Mouse (Mus musculus) frontal cortex, adult 2 months (tissue): Measurements from ENCODE around the gene Bcas3. TPM values are rescaled to one million over a fixed set of nuclear protein-coding genes. Genes with fewer than 3 reads are reported as not detected.
"Not testable (repeated sequence)": the region's sequence is repeated elsewhere in the genome, so short reads cannot be mapped to it uniquely, and the experiment has no call there.

Experiments
- DNase-seq, 2 experiments: peaks; one replicate each; pipeline ENCODE4 v3.0.0; 2022; ENCODE audit warnings: low spot score in 1 of 2; ENCODE audit errors: extremely low spot score in 1 of 2
- polyA plus RNA-seq: library from polyadenylated mRNA; depleted of rRNA; stranded (reverse); fragments of >200 nt; gene quantifications from 2 replicates; pipeline ENCODE4 v1.2.3, GENCODE M21; 2012

Gene Bcas3
- polyA plus RNA-seq, 1 experiment = 47.9 TPM

DNA sequence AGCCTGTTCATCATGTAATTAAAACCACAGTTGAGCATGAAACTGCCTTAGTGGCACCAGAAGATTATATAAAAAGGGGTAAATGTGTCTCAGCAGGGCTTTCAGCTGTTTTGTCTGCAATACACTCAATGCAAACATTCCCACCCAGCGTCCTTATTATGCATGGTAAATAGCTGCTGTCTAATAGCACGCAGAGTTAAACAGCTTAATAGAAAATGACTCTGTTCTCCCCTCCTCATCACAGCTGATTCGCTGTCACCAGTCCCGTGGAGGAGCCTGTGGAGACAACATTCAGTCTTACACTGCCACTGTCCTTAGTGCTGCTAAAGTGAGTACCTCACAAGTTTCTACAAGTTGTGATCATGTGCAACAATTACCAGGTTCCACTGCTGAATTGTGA is 117.5 kb downstream of the Bcas3 start:
- no peak for DNase-seq

DNA sequence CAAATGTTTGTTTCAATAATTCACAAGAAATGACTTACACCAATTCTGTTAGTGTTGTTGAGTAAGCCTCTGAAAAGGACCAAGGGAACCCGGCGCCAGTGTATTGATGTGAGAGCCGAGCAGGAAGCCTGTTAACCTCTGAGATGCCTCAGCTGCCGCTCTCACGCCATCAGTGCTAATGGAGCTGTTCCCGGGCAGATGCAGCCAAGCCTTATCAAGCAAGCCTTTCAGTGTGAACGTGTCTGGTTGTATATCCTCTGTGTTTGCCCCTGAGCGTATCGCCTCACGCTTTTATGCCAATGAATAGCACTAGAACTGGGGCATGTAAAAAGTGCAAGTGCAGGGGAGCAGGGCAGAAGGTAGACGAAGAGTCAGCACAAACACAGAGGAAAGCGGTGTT is 121.4 kb downstream of the Bcas3 start:
- no peak for DNase-seq

DNA sequence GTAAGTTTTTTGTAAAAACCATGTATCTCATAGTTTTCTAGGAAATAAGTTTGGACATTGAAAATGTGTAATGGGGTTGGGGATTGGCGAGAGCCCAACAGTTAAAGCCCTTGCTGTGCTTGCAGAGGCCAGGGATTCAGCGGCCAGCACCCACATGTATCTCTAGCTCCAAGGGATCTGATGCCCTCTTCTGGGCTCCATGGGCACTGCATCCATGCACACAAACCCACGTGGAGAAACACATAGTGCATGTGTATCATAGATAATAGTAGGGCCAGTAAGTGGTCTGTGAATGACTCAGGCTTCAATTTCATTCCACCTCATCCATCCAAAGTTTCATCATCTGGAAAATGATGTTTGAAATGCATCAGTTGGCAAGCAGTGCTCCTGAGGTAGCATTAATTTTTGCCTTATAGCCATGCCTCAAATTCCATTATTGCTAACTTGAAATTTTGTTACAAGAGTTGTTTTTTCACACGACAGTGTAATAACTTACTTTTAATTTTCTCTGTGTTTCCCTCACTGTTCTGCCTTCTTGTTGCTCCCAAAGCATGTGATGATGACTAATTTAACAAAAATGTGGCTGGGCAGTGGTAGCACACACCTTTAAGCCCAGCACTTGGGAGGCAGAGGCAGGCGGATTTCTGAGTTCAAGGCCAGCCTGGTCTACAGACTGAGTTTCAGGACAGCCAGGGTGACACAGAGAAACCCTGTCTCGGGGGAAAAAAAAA is 129.9 kb downstream of the Bcas3 start:
- DNase-seq = no peak

DNA sequence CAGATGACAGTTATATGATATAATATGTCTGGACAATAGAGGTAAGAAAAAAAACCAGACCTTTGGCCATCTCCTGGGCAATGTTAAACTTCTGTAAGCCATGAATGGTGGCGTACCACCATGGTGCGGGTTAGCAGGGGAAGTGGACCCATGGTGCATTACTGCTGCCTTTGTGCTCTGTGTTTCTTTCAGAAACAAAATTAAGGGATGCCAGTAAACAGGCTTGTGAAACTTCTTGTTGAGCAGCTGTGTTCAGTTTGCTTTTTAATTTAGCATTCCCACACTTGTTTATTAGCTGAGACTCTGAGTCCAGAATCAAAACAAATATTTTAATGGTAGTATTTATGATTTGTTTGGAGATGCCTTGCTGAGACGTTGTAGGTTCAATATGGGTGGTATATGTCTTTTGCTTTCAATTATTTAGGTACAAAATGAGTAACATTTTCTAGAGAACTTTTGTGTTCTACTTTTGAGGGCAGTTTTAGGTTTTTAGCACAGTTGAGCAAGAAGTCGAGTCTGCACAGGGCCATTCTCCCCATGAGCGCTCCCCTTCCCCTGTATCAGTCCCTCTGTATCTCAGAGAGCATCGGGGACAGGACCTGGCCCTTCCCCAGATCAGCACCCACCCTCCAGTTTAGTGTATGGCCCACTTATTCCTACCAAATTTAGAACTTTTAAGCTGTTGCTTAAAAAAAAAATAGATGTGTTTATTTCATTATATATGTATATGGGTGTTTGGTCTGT is 132.4 kb downstream of the Bcas3 start:
- DNase-seq = no peak

DNA sequence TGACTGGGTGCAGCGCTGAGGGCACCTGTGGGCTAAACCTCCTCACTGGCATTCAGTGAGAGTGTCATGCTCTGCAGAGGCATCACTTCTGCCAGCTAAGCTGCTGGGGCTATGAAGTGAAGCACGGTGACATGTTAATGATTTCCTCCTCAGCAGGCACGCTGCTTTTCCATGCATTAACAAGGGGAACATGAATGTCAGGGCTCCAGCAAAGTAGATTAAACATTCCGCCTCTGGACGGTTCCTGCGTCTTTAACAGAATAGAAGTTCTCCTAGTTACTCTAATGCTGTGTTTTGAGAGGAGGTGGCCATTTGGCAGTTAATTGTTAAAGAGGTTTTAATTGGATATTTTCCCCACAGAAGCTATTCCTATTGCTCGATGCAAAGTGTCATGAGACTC is 134.5 kb downstream of the Bcas3 start:
- DNase-seq = no peak

DNA sequence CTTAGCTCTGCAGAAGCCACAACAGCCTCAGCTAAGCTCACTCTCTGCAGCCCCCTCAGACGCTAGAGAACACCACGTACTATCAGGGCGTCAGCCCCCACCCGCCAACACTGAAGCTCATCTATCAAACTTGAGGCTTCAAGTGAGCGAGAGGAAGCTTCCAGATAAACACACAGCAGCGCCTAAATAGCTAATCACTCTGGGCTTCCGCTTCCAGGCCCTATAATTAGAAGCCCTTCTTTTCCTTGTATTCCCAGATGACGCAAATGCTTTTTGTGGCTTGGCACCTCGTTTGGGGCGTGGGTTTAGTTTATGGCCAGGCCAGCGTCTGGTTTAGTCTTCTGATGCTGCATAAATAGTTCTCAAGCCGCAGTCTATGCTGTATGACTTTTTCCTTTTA is 139.3 kb downstream of the Bcas3 start:
- peak; percentile 70 to 83 for DNase-seq

DNA sequence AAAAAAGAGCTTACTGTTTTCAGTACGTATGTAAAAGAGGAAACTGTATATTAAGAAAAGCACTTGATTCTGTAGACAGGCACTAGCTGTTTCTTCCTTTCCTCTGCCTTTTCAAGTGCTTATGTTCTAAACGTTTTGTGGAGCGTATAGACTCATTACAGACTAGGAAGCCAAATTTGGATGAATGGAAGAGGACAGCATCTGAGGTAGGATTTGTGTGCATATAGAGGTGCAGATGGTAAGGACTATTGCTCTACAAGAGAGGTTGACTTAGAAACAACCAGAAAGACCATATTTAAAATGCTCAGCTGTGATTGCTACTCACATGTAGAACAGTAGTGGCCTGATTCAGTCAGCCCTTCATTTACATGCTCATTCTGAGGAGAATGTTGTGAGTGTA is 139.7 kb downstream of the Bcas3 start:
- peak in 1 of 2 experiments; percentile 23 for DNase-seq

DNA sequence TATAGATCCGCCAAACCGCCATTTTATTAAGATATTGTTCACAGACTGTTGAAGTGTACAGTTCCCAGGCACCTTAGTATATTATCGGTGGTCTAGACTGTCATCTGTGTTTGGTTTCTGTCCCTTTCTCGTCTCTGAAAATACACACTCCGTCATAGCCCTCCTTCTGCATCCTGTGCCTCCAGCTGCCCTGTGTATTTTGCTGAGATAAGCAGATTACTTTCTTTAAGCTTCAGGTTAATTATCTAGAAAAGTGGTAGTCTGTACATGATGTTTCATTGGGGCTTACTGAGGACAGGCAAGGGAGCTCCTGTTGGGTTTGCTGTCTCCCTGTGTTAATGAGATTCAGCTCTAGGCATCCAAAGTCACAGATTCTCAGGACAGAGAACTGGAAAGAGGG is 146.6 kb downstream of the Bcas3 start:
- no peak for DNase-seq

DNA sequence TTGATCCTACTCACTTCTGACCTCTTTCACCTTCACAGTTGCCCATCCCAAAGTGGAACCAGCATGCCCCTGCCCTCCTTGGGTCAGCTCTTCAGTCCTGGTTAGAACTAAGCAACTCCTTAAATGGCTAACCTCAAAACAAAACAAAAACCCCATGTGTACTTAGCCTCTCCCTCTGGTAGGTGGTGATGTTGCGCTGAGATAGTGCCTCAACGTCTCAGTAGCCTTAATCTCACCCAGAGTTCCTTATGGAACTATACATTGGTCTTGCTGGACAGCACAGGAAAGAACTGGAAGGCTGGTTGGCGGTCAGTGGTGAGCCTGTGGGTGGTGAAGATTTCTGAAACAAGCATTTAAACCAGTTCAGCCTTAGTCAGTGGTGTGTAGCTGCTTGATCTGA is 149.1 kb downstream of the Bcas3 start:
- no peak for DNase-seq

DNA sequence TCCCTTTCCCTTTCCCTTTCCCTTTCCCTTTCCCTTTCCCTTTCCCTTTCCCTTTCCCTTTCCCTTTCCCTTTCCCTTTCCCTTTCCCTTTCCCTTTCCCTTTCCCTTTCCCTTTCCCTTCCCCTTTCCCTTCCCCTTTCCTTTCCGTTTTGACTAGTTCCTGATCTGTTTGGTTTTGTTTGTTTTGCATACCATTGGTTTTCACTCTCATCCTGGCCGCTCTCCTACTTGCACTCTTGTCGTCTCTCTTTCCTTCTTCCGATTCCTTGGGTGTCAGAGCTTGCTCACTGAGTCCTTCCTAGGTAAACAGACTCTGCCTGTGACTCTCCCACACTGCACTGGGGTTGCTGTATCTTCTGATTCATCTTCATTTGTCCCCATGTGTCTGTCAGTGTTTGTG is 151.8 kb downstream of the Bcas3 start:
- not testable (repeated sequence) for DNase-seq

DNA sequence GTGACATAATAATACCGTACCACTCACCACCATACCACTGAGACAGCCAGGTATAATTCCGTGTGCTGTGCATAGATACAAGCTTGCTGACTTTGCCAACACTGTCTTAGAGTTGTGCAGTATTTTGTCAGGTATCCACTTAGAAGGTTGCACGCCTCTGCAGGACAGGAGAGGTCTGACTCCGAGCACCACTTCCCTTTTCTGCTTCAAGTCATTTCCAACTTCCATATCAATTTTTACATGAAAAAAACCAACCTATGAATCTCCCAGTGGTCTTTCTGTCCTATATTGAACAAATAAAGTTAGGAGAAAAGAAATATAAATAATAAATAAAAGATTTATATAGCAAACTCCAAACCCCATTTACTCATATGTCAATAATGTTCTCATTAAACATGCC is 152.8 kb downstream of the Bcas3 start:
- no peak for DNase-seq

DNA sequence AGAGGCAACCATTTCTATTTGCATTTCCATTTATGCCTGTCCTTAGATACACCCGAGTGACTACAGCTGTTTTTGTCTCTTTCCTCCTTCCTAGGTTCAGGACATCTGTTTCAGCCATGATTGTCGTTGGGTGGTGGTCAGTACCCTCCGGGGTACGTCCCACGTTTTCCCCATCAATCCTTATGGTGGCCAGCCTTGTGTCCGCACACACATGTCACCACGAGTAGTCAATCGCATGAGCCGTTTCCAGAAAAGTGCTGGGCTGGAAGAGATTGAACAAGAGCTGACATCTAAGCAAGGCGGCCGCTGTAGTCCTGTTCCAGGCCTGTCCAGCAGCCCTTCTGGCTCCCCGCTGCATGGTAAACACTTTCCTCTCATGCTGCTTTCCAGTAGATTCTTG is 156.4 kb downstream of the Bcas3 start:
- no peak for DNase-seq

DNA sequence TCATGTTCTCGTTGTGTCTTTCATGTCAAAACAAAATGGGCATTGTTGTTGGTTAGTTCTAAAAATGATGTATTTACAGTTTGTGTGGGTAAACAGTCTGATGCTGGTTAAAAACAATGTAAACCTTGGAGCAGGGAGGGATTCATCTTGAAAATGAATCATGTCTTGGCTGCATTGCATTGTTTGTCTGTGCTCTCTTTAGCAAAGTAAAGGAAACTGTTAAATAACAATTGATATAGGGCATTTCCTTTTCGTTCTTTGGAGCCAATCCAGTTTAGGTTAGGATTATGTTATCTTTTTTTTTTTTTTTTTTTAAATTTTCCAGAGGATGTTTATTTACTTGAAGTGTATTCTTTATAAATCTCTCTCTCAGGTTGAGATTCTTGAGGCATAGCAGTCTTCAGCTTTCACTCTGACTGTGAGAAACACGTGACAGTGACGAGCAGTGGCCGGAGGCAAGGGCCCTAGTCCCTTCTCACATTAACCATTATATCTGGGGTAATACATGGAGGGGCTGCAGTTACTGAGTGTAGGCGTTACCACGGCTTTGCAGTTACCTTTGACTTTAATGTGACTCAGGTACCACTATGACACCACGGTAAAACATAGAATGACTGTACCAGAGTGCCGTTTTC is 158.4 kb downstream of the Bcas3 start:
- DNase-seq = no peak

DNA sequence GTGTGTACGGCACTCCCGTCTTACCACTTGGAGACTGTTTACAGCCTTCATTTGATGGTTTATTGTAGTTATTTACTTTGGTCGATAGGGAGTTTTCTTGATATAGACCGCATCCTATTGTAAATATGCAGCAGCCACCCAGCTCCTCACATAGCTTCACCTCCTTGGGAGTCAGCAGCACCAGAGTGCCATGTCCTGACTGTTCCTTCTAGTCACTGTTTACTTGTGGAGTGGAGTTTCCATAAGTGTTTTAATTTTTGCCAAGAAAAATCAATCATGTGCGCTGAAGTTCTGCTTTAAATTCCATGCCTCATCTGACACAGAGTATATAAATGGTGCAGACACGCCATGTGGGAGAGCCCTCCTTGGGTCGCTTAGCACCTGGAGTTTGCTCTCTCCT is 163.8 kb downstream of the Bcas3 start:
- DNase-seq = no peak

DNA sequence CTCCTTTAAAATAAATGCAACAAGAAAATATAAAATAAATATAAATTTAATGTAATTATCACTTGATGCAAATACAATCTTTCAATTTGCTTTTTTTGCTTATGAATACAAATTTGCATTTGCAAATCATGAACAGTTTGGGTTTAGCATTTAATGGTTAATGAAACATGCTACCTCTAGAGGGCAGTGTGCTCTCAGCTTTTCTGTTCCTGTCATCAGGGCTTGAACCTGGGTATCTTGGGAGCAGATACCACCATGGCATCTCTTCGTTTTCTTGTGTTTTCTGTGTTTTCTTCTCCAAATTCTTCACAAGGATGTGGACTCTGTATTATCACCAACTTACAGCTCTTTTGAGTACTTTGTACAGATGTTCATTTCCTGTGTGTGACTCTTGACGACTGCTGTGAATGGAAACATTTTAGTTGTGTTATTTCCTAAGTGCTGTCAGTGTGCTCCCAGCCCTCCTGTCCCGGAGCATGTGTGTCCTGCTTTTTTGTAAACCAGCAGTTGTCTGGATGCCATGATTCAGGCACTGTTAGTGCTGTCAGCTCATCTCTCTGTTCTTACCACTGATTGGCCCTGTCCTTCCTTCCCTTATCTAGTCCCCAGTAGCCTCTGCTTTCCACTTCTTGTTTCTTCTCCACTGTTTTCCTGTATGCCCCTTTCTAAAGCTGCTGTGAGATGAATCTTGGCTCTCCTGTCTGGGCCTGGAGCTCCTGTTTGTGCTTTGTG is 165.2 kb downstream of the Bcas3 start:
- DNase-seq = peak in 1 of 2 experiments; percentile 67

DNA sequence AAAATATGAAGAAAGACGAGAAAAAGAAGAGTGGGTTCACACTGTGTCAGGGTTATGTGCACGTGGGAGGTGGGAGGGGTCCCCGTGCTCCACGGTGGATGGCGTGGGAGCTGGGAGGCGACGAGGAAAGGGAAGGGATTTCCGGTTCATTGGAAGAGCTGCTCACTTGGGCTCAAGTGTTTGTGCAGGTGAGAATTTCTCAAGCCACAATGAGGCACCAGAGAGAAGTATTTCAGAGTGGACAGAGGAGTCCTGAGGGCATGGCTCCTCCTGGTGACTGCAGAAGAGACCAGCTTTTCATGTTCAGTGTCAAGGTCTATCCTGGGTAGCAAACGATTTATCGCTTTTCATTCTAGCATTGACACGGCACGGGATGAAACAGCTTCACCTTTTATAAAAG is 167.3 kb downstream of the Bcas3 start:
- no peak for DNase-seq

DNA sequence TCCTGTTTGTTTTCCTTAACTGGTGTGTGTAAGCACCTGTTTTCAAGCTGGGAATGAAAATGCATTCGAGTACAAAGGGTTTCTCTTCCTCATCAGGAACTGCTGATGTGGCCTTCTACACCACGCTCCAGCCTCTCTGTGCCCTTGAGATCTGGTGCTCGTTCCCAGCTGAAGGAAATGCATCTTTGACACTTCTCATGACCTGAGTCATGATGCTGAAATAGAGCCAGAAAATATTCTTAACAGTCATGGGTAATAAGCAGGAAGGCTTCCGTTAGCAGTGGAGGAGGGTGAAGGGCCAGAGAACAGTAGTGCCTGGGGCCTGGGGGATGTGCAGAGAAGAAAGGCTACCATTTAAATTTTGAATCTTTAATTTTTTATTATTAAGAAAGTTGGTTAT is 168.0 kb downstream of the Bcas3 start:
- no peak for DNase-seq

DNA sequence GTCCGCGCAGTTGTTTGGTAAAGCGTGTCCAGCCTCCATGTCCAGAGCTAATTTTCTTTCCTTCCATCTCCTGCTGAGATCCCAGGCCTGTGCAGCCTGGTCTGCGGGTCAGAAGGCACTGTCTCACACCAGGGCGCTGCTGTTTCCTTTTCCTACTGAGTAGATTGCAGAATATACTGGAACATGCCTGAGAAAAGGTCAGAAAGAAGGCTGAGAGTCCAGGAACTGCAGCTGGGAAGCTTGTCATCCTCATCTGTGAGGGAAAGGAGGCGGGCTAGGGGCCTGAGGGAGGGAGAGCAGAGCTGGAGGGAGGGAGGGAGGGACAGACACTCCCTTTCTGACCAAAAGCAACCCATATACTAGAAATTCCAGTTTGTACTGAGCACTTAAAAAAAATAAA is 170.7 kb downstream of the Bcas3 start:
- no peak for DNase-seq

DNA sequence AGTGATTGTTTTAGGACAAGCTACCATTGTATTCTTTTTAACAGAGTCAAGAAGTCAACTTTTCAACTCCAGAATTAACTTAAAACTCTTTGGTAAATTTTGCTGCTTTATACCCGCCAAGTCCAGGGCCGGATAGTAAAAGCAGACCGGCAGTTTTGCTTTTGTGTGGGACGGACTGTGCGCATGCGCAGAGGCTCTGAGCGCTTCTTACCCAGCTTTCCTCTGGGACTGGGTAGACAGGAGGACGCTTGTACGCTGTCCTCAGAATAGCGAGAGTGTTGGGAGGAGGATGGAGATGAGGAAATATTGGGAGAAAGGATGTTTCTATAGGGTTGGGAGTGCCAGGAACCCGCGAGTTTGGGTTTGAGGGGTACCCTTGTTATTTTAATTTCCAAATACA is 171.2 kb downstream of the Bcas3 start:
- DNase-seq = peak in 1 of 2 experiments; percentile 83

DNA sequence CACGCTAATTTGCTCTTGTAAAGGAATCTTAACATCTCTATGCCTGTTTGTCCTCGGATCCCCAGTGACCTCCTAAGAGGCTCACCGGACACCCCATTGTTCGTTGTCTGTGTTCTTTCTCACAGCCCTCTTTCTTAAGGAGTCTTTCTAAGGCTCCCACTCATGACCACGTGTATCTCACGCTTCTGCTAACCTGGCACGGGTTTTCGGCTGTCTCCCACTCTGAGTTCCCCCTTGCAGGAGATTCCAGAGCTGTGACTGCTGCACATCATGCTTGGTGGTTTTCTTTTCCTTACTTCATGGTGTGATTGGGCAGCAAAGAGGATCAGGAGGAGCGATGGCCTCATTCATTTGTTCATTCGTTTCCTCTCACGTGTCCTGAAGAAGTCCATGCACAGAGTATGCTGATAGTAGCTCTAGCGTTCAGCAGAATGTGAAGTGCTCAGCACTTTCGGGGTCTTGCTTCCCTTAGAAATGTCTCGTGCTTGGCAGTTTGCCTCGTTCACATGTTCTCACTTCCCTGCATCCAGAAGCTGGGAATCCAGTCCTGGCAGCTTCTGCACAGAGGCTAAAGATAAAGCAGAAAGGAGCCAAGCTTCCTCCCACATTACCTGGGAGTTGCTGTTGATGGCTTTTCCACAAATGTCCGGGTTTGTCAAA is 172.0 kb downstream of the Bcas3 start:
- DNase-seq = peak in 1 of 2 experiments; percentile 55

DNA sequence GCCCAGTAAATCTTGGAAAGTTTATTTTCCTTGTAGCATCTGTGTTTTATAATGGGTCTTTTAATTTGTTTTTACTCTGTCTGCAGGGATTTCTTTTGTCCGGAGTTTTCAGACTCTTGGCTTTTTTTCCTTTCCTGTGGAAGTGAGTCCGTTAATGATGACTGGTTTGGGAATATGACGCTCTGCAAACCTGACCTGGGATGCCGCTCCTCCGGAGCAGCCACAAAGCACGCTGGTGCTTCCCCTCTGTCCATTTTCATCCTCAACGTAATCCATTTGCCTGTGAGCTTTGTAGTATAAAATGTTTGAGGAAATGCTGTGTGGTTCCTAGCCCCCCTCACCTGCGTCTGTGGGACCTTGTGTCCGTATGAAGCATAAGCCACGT is 172.5 kb downstream of the Bcas3 start:
- DNase-seq = no peak
